In the genomic region with DNA sequence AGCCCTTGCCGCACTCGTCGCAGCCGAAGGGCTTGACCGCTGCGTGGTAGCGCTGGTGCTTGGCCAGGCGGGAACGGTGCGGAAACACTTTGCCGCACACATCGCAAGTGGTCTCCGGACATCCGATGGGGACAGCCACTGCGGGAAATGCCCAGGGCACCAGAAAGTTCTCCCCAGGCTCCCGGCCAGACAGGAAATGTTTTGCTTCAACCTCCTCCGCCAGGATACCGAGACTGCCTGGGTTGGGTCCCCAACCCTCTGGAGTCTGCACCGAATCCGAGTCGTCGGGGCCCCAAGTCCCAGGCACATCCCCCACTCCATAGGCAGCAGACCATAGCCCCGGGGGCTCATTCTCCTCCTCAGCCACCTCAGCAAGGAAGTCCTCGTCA, we compare ENCODE assay signal across 13 mouse cellular contexts. TPM values are rescaled to one million over a fixed set of nuclear protein-coding genes. Genes with fewer than 3 reads are reported as not detected.
A peak's percentile ranks its signal among the peaks of the same experiment; 100 is the strongest.
DNase-seq lines count a peak whose midpoint lies in the region; ATAC-seq lines count a peak whose summit lies in the region.
"Had no signal": no experiment of that assay in that cellular context is flagged by ENCODE, and none has a peak within 500 bp of the region (broad histone marks: within the 10 kb centered on the region; RNA-seq: fewer than 3 reads in every experiment).

No protein-coding gene starts in this region.

- H3K9me3 ChIP-seq in heart, embryonic 16.5 days (replicated peaks; ENCODE audit: control insufficient read depth, low read length): no peaks in the 10 kb centered on the region
- no peaks in the 10 kb centered on the region for H3K9me3 ChIP-seq in lung, embryonic 16.5 days (ENCODE audit: control insufficient read depth, low read length)
- H3K9me3 ChIP-seq in embryonic facial prominence, embryonic 10.5 days: no peaks in the 10 kb centered on the region
- no peaks in the 10 kb centered on the region for H3K9me3 ChIP-seq in hindbrain, embryonic 13.5 days
- H3K9me3 ChIP-seq: limb, embryonic 15.5 days had no signal

- H3K36me3 ChIP-seq in heart, embryonic 16.5 days (ENCODE audit: control insufficient read depth, insufficient read depth): no peaks in the 10 kb centered on the region; the same call in 1 of the 2 replicates
- no peaks in the 10 kb centered on the region; the same call in 1 of the 2 replicates for H3K36me3 ChIP-seq in lung, embryonic 16.5 days (ENCODE audit: control insufficient read depth, insufficient read depth, low read length)
- H3K36me3 ChIP-seq in embryonic facial prominence, embryonic 10.5 days (replicated peaks): peaks cover 70% of the 10 kb centered on the region
- peaks cover 93% of the 10 kb centered on the region for H3K36me3 ChIP-seq in hindbrain, embryonic 13.5 days

- peaks cover 73% of the 10 kb centered on the region for H3K27me3 ChIP-seq in heart, embryonic 16.5 days (ENCODE audit: control insufficient read depth, insufficient read depth, low read length)
- H3K27me3 ChIP-seq in lung, embryonic 16.5 days (ENCODE audit: control insufficient read depth, insufficient read depth, low read depth, low read length): peaks cover 61% of the 10 kb centered on the region
- H3K27me3 ChIP-seq in embryonic facial prominence, embryonic 10.5 days (replicated peaks; ENCODE audit: low read depth, poor library complexity, severe bottlenecking): peaks cover 93% of the 10 kb centered on the region
- peaks cover 86% of the 10 kb centered on the region for H3K27me3 ChIP-seq in hindbrain, embryonic 13.5 days

- DNase-seq in heart, adult 9 months (ENCODE audit: low spot score in 2 of 2): no peak
- no peak for DNase-seq in lung, postnatal 36 days
- DNase-seq in embryonic facial prominence, embryonic 10.5 days (ENCODE audit: low spot score): no peak
- DNase-seq in thymus, postnatal 36 days: no peak
- DNase-seq: heart, postnatal 14 days; thymus, adult 18-20 months had no signal

- no peak overlapping the region for H3K27ac ChIP-seq in heart, embryonic 16.5 days (ENCODE audit: low read length)
- H3K27ac ChIP-seq in lung, embryonic 16.5 days (ENCODE audit: low read length): no peak overlapping the region
- H3K27ac ChIP-seq in embryonic facial prominence, embryonic 10.5 days (replicated peaks): no peak overlapping the region
- H3K27ac ChIP-seq in hindbrain, embryonic 13.5 days: no peak overlapping the region
- H3K27ac ChIP-seq: layer of hippocampus, adult 2 months; limb, embryonic 15.5 days had no signal

- peaks cover 11% of the 10 kb centered on the region for H3K4me1 ChIP-seq in heart, embryonic 16.5 days (ENCODE audit: control insufficient read depth, insufficient read depth, low read length)
- peaks cover 17% of the 10 kb centered on the region for H3K4me1 ChIP-seq in lung, embryonic 16.5 days (replicated peaks; ENCODE audit: control insufficient read depth, insufficient read depth, low read length)
- peaks cover 29% of the 10 kb centered on the region for H3K4me1 ChIP-seq in embryonic facial prominence, embryonic 10.5 days
- peaks cover 25% of the 10 kb centered on the region for H3K4me1 ChIP-seq in hindbrain, embryonic 13.5 days (replicated peaks)

- 34% methylated on average over 24 of the region's 24 CpGs for WGBS in heart, embryonic 16.5 days
- 29% methylated on average over 24 of the region's 24 CpGs for WGBS in lung, embryonic 16.5 days
- 8% methylated on average over 24 of the region's 24 CpGs for WGBS in embryonic facial prominence, embryonic 10.5 days
- WGBS in hindbrain, embryonic 13.5 days: 24% methylated on average over 24 of the region's 24 CpGs

- H3K9ac ChIP-seq in heart, embryonic 16.5 days (ENCODE audit: low read length): no peak overlapping the region
- no peak overlapping the region for H3K9ac ChIP-seq in lung, embryonic 16.5 days (ENCODE audit: low read length)
- peak overlapping the region; percentile 60 for H3K9ac ChIP-seq in hindbrain, embryonic 13.5 days
- H3K9ac ChIP-seq: limb, embryonic 15.5 days had no signal

- H3K4me3 ChIP-seq in heart, embryonic 16.5 days (ENCODE audit: low read length): peak overlapping the region; percentile 48; the same call in 1 of the 2 replicates
- H3K4me3 ChIP-seq in lung, embryonic 16.5 days (ENCODE audit: low read length): peak overlapping the region; percentile 15; the same call in 1 of the 2 replicates
- peak overlapping the region; percentile 57 for H3K4me3 ChIP-seq in embryonic facial prominence, embryonic 10.5 days
- no peak overlapping the region for H3K4me3 ChIP-seq in hindbrain, embryonic 13.5 days
- H3K4me3 ChIP-seq: layer of hippocampus, adult 2 months had no signal

- H3K4me2 ChIP-seq in heart, embryonic 16.5 days (ENCODE audit: low read depth, low read length): no peak overlapping the region
- H3K4me2 ChIP-seq in lung, embryonic 16.5 days (ENCODE audit: low read depth, low read length): no peak overlapping the region
- no peak overlapping the region for H3K4me2 ChIP-seq in hindbrain, embryonic 13.5 days

- no peak for ATAC-seq in heart, embryonic 16.5 days (replicated peaks; ENCODE audit: extremely low read depth, insufficient read depth, low FRiP score)
- ATAC-seq in lung, embryonic 16.5 days (ENCODE audit: low read depth): no peak
- no peak for ATAC-seq in hindbrain, embryonic 13.5 days (ENCODE audit: low FRiP score)

RNA-seq across cellular contexts. Expression of a gene that starts 14.7 kb away (rescaled TPM):
- 1.5 and 1.9 TPM in 2 replicates for polyA plus RNA-seq in heart, embryonic 16.5 days (2015; fragmentation: Nextera tagmentation; extraction: Ambion mirVana)
- 0.92 and 1.2 TPM in 2 replicates for polyA plus RNA-seq in lung, embryonic 16.5 days (2015; fragmentation: Nextera tagmentation; extraction: Ambion mirVana)
- 3.1 and 3.5 TPM in 2 replicates for polyA plus RNA-seq in embryonic facial prominence, embryonic 10.5 days (2016; fragmentation: Nextera tagmentation; extraction: Ambion mirVana)
- 9.0 and 9.4 TPM in 2 replicates for polyA plus RNA-seq in hindbrain, embryonic 13.5 days (2015; fragmentation: Nextera tagmentation; extraction: Ambion mirVana)

RNA-seq across cellular contexts. Expression of a gene that starts 20.2 kb away (rescaled TPM):
- 7.5 and 7.8 TPM in 2 replicates for polyA plus RNA-seq in heart, embryonic 16.5 days (2015; fragmentation: Nextera tagmentation; extraction: Ambion mirVana)
- polyA plus RNA-seq in lung, embryonic 16.5 days (2015; fragmentation: Nextera tagmentation; extraction: Ambion mirVana): 13.0 and 13.9 TPM in 2 replicates
- 21.7 and 22.7 TPM in 2 replicates for polyA plus RNA-seq in embryonic facial prominence, embryonic 10.5 days (2016; fragmentation: Nextera tagmentation; extraction: Ambion mirVana)
- 22.8 and 23.4 TPM in 2 replicates for polyA plus RNA-seq in hindbrain, embryonic 13.5 days (2015; fragmentation: Nextera tagmentation; extraction: Ambion mirVana)

RNA-seq across cellular contexts. Expression of a gene that starts 28.4 kb away (rescaled TPM):
- polyA plus RNA-seq in heart, embryonic 16.5 days (2015; fragmentation: Nextera tagmentation; extraction: Ambion mirVana): not detected in 2 replicates
- not detected in 2 replicates for polyA plus RNA-seq in lung, embryonic 16.5 days (2015; fragmentation: Nextera tagmentation; extraction: Ambion mirVana)
- not detected in 2 replicates for polyA plus RNA-seq in embryonic facial prominence, embryonic 10.5 days (2016; fragmentation: Nextera tagmentation; extraction: Ambion mirVana)
- not detected in 2 replicates for polyA plus RNA-seq in hindbrain, embryonic 13.5 days (2015; fragmentation: Nextera tagmentation; extraction: Ambion mirVana)
- polyA plus RNA-seq: frontal cortex, adult 2 months; limb, embryonic 15.5 days; small intestine, adult 2 months had no signal

RNA-seq across cellular contexts. Expression of a gene that starts 38.3 kb away (rescaled TPM):
- not detected in 2 replicates for polyA plus RNA-seq in heart, embryonic 16.5 days (2015; fragmentation: Nextera tagmentation; extraction: Ambion mirVana)
- 0.05 TPM in 1 of 2 replicates, not detected in the other for polyA plus RNA-seq in lung, embryonic 16.5 days (2015; fragmentation: Nextera tagmentation; extraction: Ambion mirVana)
- polyA plus RNA-seq in embryonic facial prominence, embryonic 10.5 days (2016; fragmentation: Nextera tagmentation; extraction: Ambion mirVana): not detected in 2 replicates
- polyA plus RNA-seq in hindbrain, embryonic 13.5 days (2015; fragmentation: Nextera tagmentation; extraction: Ambion mirVana): 0.18 TPM in 1 of 2 replicates, not detected in the other
